Mouse (Mus musculus): ENCODE results near the gene Cdh8.

- TF ChIP-seq FLI1 (IDR thresholded peaks at IDR 0.05; ENCODE audit: low read length) (no peak), GATA1 (IDR thresholded peaks at IDR 0.05; ENCODE audit: borderline replicate concordance, low read length) (no peak)
Observed at GRCm38 (mm10) chr8:99393908-99394307, 22.4 kb downstream of the Cdh8 start.

Data from megakaryocyte, embryonic 14.5 days (primary cell).